Mouse (Mus musculus) brain, embryonic 14.5 days (tissue): ENCODE data around the gene Dcaf11. TPM values are rescaled to one million over a fixed set of nuclear protein-coding genes. Genes with fewer than 3 reads are reported as not detected.

Source experiments
- DNase-seq: peaks from one replicate; pipeline ENCODE4 v3.0.0-alpha.2; 2011; ENCODE audit warnings: low read depth
- CTCF ChIP-seq: fragments of 200-500 bp; IDR thresholded peaks from 2 replicates; pipeline ENCODE4 v1.5.1; 2012; ENCODE audit warnings: inconsistent platforms, mild to moderate bottlenecking, moderate library complexity, borderline replicate concordance; ENCODE audit not compliant: insufficient read depth, insufficient read length; ENCODE audit errors: extremely low read depth
- POLR2A ChIP-seq: fragments of 200-500 bp; IDR thresholded peaks from 2 replicates; pipeline ENCODE4 v1.6.1; 2012; ENCODE audit warnings: mild to moderate bottlenecking, inconsistent platforms, borderline replicate concordance; ENCODE audit not compliant: poor library complexity, insufficient read depth, insufficient read length, severe bottlenecking; ENCODE audit errors: extremely low read depth
- polyA plus RNA-seq: library from polyadenylated mRNA; depleted of rRNA; stranded (reverse); fragments of >200 nt; gene quantifications from 2 replicates; pipeline ENCODE4 v1.2.3, GENCODE M21; 2012; rRNA removed

The Dcaf11 gene
- polyA plus RNA-seq, 1 experiment = 112 TPM

- no peak for DNase-seq
- no peak for TF ChIP-seq CTCF
- no peak for TF ChIP-seq POLR2A
These were observed 54.9 kb downstream of the Dcaf11 start for GRCm38 (mm10) chr14:55614565-55615178.

DNA sequence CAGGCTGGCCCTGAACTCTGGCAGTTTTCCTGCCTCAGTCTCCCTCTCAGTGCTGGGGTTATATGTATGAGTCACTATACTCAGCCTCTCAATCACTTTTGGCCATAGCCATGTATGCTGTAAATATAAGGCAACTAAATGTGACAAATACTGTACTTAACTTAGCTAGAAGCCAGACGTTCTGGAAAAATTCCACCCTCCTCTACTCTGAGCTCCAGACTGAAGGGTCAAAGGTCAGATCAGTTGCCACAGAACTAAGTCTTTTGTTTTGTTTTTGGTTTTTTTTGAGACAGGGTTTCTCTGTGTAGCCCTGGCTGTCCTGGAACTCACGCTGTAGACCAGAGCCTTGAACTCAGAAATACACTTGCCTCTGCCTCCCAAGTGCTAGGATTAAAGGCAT lies 56.1 kb downstream of the Dcaf11 start:
- no peak for TF ChIP-seq POLR2A
- no peak for TF ChIP-seq CTCF
- DNase-seq = no peak

DNA sequence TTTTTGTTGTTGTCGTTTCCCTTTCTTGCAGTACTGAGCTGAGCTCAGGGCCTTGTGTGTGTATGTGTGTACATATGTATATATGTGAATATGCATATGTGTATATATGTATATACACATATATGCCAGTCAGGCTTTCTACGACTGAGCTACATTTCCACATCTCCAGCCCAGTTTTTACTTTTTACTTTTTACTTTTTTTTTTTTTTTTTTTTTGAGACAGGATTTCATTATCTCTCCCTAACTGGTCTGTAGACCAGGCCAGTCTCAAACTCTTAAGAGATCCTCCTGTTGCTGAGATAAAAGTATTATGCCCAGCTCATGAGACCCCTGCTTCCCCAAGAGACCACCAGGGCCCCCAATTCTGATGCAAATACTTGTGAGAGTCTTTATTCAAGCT lies 57.0 kb downstream of the Dcaf11 start:
- DNase-seq = no peak
- no peak for TF ChIP-seq POLR2A
- no peak for TF ChIP-seq CTCF

DNA sequence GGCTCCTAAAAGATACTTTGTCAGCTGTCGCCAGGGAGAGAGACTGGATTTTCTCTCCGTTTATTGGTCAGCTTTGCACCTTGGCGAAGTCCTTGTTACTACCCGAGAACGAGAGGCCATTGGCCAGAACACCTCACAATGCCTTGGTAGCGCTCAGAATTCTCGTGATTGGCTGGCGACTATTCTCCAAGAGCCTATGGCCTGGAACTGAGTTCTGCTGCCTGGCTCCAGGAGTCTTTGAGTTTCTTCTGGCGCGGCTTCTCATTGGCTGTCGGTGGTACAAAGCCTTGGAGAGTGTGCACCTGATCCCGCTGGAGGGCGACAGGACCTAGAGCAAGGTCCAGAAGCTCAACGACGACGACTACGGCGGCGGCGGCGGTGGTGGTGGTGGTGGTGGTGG lies 58.0 kb downstream of the Dcaf11 start, which contains the start of gene Rec8:
Gene Rec8, plus strand, starts transcription at position 216 of the 400 bp plus-strand sequence.
- peak; percentile 82 for DNase-seq
- TF ChIP-seq POLR2A = no peak
- TF ChIP-seq CTCF = no peak

- TF ChIP-seq POLR2A = no peak
- TF ChIP-seq CTCF = no peak
- DNase-seq = peak; percentile 25
These were observed 58.8 kb downstream of the Dcaf11 start for GRCm38 (mm10) chr14:55618486-55619195.

Other genes with a start within 250 kb of the Dcaf11 start
- 16.0 and 25.6 TPM in 2 replicates for gene Dhrs4, start 81.2 kb upstream of the Dcaf11 start, polyA plus RNA-seq
- 178 and 292 TPM in 2 replicates for gene Carmil3, start 69.4 kb upstream of the Dcaf11 start, polyA plus RNA-seq
- gene Cpne6, start 49.6 kb upstream of the Dcaf11 start, polyA plus RNA-seq = 6.7 and 9.5 TPM in 2 replicates
- 0.56 and 0.69 TPM in 2 replicates for gene Nrl, start 35.0 kb upstream of the Dcaf11 start, polyA plus RNA-seq
- 21.5 and 23.2 TPM in 2 replicates for gene Pck2, start 19.7 kb upstream of the Dcaf11 start, polyA plus RNA-seq
- 0.92 and 1.3 TPM in 2 replicates for gene A730061H03Rik, start 400 bp downstream of the Dcaf11 start, polyA plus RNA-seq
- gene Fitm1, start 15.6 kb downstream of the Dcaf11 start, polyA plus RNA-seq = 0.19 and 0.38 TPM in 2 replicates
- 94.1 and 98.3 TPM in 2 replicates for gene Psme1, start 18.1 kb downstream of the Dcaf11 start, polyA plus RNA-seq
- gene Emc9, start 25.3 kb downstream of the Dcaf11 start, polyA plus RNA-seq = 14.5 and 20.9 TPM in 2 replicates
- 65.9 and 76.2 TPM in 2 replicates for gene Psme2, start 31.1 kb downstream of the Dcaf11 start, polyA plus RNA-seq
- 25.1 and 30.4 TPM in 2 replicates for gene Rnf31, start 31.7 kb downstream of the Dcaf11 start, polyA plus RNA-seq
- gene Irf9, start 43.6 kb downstream of the Dcaf11 start, polyA plus RNA-seq = 23.5 and 26.2 TPM in 2 replicates
- gene Rec8, start 58.0 kb downstream of the Dcaf11 start, polyA plus RNA-seq = 15.9 and 18.4 TPM in 2 replicates
- gene Ipo4, start 76.0 kb downstream of the Dcaf11 start, polyA plus RNA-seq = 182 and 184 TPM in 2 replicates
- gene Gm49378, start 77.9 kb downstream of the Dcaf11 start, polyA plus RNA-seq = 8.4 and 8.8 TPM in 2 replicates
- 44.9 and 45.8 TPM in 2 replicates for gene Tm9sf1, start 83.8 kb downstream of the Dcaf11 start, polyA plus RNA-seq
- 1.2 and 1.8 TPM in 2 replicates for gene Tssk4, start 90.2 kb downstream of the Dcaf11 start, polyA plus RNA-seq
- 45.8 and 51.0 TPM in 2 replicates for gene Mdp1, start 100.5 kb downstream of the Dcaf11 start, polyA plus RNA-seq
- gene Gmpr2, start 111.9 kb downstream of the Dcaf11 start, polyA plus RNA-seq = 32.8 and 41.3 TPM in 2 replicates
- gene Nedd8, start 112.1 kb downstream of the Dcaf11 start, polyA plus RNA-seq = 351 and 412 TPM in 2 replicates
- gene Tinf2, start 121.8 kb downstream of the Dcaf11 start, polyA plus RNA-seq = 23.2 and 31.9 TPM in 2 replicates
- 0.96 and 1.2 TPM in 2 replicates for gene Tgm1, start 153.9 kb downstream of the Dcaf11 start, polyA plus RNA-seq
- gene Rabggta, start 162.3 kb downstream of the Dcaf11 start, polyA plus RNA-seq = 64.9 and 72.8 TPM in 2 replicates
- 67.1 and 88.2 TPM in 2 replicates for gene Dhrs1, start 185.7 kb downstream of the Dcaf11 start, polyA plus RNA-seq
- gene Nop9, start 185.7 kb downstream of the Dcaf11 start, polyA plus RNA-seq = 24.6 and 27.9 TPM in 2 replicates
- 0.60 and 0.76 TPM in 2 replicates for gene Cideb, start 198.5 kb downstream of the Dcaf11 start, polyA plus RNA-seq
- gene Ltb4r2, start 201.4 kb downstream of the Dcaf11 start, polyA plus RNA-seq = 0.29 and 0.38 TPM in 2 replicates
- gene Ltb4r1, start 206.0 kb downstream of the Dcaf11 start, polyA plus RNA-seq = 0.45 and 0.71 TPM in 2 replicates
- 3.5 and 7.8 TPM in 2 replicates for gene Adcy4, start 224.1 kb downstream of the Dcaf11 start, polyA plus RNA-seq
- gene Ripk3, start 228.9 kb downstream of the Dcaf11 start, polyA plus RNA-seq = 2.5 and 2.6 TPM in 2 replicates